Mouse (Mus musculus): ENCODE results near the gene Fermt3.

Gene Fermt3

DNA sequence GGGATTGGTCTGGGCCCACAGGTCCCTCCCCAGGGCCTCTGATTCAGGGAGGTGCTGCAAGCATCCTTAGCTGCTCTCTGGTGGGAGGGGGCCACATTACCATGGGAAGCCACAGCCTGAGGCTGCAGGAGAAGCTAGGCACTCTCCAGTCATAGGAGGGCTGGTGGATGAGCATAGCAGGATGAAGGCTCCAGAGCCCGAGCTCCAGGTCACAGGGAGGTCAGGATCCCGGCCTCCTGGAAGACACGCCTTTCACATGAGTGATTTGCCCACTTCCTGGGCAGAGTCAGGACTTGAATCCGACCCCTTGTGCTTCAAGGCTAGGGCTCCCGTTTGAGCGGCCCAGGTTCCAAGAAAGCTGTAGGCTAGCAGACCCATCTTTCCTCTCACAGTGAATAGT, 47.6 kb downstream of the Fermt3 start:
- no peak for DNase-seq (ENCODE audit: low read depth)

DNA sequence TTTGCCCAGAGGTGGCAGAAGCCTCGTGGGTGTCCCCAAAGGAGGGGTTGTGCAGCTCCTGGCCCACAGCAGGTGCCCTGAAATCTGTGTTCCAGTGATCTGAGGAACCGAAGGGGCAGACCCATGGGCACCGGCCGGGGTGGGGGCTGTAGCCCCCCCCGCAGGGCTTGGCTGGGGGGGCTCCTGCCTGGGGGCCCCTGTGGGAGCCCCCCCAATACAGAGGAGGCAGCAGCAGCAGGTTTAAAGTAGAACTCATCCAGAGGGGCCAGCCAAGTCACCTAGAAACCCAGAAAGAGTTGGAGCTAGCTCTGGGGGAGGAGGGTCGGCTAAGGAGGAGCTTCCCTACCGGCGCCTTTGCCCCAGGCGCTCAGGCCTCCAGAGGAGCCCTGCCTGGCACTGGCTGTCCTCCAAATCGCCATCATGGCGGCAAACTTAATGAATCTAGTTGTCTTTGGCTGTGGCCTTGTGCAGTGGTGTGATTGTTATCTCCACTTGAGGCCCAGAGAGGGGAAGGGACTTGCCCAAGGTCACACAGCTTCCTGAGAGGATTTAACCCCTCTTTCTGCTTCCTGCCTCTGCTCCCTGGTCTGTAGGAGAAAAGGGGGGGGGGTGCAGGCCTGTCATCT, 48.7 kb downstream of the Fermt3 start:
- no peak for DNase-seq (ENCODE audit: low read depth)

DNA sequence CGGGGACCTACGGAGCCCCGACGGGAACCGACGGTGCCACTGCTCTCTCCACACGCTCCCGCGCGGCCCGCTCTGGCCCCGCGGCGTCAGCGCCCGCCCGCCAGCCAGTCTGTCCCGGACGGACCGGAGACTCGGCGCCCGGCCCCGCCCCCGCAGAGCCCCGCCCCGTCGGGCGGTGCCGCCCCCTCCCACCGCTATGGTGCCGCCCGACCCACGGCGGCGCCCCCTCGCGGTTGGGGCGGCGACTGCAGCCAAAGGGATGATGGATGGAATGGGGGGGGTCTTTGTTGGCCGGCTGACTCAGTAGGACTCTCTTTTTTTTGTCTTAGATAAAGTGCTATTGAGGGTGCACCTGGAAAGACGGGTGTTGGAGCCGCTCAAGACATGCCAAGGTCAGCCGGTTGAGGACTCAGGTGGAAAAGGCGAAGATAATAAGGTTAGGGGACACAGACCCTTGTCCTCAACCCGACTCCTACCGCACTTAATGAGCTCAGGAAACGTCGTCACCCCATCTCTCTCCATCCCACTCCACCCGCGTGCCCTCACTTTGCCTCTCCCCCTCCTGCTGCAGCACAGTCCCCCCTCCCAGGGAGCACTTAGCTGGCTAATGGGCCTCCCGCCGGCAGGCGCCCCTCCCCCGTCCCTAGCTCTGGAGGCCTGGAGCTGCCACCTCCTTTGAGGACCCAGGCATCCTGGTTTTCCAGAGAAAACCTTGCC, 49.4 kb downstream of the Fermt3 start:
- DNase-seq (ENCODE audit: low read depth) = no peak

DNA sequence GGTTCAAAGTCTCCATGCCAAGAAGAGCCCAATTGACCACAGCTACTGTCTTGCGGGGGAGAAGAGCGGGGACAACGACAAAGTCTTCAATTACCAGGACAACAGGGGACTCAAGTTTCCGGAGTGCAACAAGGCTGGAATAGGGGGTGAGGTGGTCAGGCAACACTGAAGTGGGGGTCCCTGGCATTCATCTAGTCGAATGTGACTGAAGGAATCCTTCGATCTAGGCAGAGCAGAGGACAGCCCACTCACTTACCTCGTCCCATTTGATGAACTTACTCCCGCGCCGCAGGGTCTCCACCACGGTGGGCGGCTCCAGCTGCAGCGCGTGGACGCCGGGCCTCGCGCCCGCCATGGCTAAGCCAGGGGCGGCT, 50.0 kb downstream of the Fermt3 start:
- DNase-seq (ENCODE audit: low read depth) = no peak

DNA sequence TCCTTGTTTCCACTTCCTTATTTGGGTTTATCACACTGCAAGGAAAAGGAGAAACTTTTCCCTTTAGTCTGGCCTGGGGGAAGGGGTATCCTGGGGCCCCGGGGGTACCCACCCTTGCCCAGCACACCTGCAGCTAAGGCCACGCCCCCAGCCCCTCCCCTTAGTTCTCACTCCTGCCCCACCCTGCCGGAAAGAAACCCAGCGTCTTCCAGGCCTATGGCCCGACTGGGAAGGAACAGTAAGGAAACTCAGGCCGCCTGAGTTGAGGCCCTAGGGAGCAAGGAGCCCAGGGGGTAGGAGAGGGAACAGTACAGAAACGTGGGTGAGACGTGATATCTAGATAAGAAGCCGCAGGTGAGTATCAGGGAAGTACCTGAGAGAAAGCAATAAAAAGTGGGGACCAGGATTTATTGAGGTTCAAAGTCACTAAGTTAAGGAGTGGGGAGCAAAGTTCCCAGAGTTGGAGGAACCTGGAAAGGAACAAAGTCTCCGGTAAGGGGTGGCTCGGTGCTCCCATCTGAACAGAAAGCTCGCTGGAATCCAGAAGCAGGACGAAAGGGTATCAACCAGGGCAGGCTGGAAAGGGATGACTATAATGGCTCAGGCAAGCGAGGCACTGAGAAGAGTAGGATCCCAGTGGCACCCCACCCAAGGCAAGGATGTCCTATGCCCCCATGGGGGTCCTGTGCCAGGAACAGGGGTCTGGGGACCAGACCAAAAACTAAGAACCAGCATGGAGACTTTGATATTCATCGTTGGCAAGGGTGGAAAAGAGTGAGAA, 50.6 kb downstream of the Fermt3 start:
- no peak for DNase-seq (ENCODE audit: low read depth)

DNA sequence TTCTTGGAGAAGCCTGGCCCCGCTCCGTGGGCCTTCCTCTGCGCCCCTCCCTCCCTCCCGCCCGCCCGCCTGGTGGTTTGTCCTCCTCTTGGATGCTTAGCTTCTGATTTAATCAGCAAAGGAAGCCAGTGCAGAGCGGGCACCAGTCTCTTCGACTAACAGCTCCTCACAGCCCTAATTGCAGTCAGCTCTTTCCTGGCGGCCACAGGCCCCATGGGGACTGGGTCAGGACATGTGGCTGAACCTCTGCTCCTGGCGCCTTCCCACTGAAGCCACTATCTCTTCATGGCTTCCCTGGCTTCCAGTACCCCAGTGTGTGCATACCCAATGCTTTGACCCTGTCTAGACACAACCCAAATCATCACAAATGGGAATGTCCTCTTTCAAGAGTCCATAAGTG, 62.8 kb downstream of the Fermt3 start:
- DNase-seq (ENCODE audit: low read depth) = no peak

DNA sequence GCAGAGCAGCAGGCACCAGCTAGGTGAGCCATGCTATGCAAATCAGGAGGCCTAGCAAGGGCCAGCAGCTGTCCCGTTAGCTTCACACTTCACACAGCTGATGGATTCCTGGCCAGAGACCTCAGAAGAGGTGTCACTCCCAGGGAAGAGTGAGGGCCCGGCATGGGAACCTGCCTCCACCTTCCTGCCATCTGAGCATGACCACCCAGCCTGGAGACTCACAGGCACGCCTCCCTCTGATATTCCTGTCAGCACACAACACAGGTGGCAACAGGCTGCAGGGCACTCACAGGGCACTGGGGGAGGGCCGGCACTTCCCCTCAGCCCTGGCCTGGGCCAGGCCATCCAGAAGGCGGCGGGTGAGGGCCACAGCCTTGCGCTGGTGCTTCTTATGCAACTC, 63.8 kb downstream of the Fermt3 start:
- no peak for DNase-seq (ENCODE audit: low read depth)

DNA sequence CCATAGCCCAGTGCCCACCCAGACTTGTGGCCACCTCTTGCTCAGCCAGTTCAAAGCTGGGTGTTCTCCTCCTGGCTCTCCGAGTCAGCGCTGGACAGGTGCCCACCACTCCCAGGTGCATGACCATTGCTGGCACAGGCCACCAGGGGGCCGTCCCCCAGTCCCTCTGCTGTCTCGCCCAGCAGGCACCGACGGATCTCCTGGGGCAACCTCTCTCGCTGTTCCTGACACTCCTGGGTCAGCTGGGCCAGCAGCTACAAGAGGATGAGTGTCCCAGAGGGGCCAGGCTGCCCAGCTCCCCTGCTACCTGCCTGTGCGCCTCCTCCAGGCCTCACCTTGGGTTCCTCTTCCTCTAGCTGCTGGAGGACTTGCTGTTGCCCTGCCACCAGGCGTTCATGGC, 65.2 kb downstream of the Fermt3 start:
- no peak for DNase-seq (ENCODE audit: low read depth)

DNA sequence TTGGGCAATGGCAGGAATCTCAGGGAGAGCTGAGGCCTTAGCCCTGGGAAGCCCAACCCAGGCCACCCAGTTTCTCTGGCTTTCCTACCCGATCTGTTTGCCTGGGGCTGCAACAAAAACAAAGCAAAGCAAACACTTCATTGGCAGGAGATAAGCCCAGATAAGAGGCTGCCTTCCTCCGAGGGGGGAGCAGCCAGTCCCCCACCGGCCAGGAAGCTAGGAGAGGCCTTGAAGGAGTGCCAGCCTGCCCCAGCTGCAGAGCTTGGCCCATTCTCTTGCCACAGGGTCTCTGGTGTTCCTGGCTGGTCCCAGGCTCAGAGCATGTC, 66.6 kb downstream of the Fermt3 start:
- no peak for DNase-seq (ENCODE audit: low read depth)

DNA sequence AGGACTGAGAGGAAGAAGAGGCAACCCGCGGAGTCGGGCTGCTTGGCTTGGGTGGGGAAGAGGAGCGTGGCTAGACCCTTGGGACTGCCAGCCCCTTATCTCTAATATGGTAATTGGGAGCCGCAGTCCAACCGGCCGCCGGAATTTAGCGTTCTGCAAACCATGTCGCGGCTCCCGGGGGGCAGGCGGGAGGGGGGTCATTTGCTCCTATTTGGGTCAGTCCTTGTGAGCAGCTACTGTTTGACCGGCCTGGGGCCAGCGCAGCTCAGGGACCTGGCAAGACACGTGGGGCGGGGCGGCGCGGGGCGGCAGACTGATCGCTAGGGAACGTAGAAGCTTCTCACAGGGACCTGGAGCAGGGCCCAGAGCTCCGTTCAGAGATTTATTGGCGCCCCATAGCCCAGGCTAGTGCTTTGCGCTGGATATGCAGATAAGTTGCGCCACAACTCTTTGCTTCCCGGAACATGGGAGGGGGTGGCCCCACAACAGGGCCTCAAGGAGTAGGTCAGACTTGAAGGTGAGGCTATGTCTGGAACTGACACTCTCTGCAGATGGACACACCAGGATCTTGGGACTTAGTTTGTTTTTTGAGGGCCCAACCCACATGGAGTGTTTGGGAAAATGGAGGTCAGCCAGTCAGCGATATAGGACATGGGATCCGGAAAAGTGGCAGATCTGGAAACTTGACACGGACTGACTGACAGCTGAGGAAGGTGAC, 67.1 kb downstream of the Fermt3 start:
- DNase-seq (ENCODE audit: low read depth) = no peak

DNA sequence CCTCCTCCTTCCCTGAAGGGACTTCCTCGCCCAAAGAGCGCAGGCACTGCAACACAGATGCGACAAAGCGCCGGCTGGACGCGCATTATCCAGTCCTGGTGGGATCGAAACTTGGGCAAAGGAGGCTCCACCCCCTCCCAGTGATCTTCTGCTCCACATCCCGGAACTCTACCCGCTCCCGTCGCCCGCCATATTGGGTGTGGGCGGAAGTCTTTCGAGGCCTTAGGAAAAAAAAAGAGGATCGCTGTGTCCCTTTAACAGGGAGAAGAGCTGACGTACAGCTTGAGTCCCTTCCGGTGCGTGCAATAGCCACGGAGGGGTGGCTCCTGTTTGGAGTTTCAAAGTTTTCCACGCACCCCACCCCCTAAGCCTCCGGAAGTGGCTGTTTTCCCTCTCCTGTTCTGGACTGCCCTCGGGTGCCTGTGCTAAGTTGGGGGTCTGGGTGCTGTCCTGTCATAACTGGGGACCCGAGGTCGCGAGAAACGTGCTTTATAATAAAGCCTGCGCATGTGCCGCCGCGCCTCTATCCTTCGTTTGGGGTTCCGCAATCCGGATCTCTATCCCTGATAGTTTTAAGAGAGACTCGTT, 67.8 kb downstream of the Fermt3 start:
- DNase-seq (ENCODE audit: low read depth) = peak; percentile 79

DNA sequence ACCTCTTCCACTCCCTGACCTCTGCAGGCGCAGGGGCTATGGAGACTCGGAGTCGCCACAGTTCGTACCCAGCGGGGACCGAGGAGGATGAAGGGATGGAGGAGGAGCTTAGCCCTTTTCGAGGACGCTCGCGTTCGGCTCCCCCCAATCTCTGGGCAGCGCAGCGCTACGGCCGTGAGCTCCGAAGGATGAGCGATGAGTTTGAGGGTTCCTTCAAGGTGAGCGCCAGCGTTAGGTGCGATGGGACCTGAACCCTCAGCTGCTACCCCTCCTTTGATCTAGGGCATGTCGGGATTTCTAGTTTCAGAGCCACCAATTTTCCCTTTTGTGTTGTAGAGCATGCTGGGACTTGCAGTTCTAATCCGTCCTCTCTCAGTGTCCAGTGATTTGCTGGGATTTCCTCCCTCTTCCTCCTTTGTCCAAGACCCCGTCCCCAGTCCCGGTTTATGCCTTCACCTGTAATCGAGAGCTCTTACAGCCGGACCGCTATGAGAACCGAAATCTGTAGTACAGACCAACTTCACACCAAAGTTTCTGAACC, 68.6 kb downstream of the Fermt3 start:
- no peak for DNase-seq (ENCODE audit: low read depth)

DNA sequence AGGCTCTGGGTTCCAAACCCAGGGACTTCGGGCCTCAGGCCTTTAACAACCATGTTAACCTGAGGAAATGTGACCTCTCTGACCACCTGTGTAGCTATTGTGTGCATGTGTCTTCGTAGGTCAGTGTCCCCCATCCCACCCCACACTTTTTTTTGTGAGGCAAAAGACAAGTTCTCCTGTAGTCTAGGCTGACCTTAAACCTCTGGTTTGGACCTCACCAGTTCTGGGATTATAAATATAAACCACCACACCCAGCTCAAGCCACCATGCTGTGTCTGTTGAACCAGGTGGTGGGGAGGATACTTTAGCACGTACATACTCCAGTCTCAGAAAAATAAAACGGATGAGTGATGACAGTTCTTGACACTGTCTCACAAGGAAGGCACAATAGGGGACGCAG, 69.3 kb downstream of the Fermt3 start:
- DNase-seq (ENCODE audit: low read depth) = no peak

DNA sequence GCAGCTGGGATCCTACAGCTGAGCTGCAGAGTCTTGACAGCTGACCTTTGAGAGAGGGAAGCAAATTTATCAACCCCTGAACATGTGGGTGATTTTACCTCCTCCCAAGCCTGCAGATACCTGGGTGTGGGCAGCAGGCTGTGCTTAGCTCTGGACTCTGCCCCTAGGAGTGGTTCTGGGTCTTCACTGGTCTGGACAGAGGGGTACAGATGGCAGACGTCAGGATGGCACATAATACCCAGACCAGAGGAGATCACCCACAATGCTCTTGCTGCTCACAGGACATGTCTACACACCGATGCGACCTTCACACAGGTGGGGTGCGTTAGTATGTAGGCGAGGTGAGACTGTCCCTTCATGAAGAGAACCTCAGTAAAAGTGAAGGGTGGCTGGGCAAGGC, 69.7 kb downstream of the Fermt3 start:
- DNase-seq (ENCODE audit: low read depth) = no peak

All from c-Kit-positive CD71-positive TER-119-negative erythroid progenitor cells, embryonic 14.5 days (primary cell).